Mouse (Mus musculus) c-Kit-positive CD71-positive TER-119-positive erythroid progenitor cells, embryonic 14.5 days (primary cell): ENCODE measurements around the gene Lix1l.

Source experiments
- DNase-seq: peaks from one replicate; pipeline ENCODE4 v3.0.0-alpha.2; 2013; ENCODE audit warnings: low spot score

The Lix1l gene

DNA sequence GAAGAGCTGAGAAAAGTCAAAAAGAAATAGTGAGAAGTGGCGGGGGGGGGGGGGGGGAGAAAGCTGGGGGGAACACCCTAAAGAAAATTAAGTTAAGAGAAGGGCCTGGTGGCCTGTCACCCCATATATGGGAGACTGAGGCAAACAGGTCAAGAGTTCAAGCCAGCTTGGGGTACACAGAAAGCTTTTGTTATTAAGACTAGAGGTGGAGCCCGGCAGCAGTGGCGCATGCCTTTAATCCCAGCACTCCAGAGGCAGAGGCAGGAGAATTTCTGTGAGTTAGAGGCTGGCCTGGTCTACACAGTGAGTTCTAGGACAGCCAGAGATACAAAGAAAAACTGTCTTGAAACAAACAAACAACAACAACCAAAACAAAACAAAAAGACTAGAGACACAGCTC, 35.8 kb upstream of the Lix1l start:
- no peak for DNase-seq

DNA sequence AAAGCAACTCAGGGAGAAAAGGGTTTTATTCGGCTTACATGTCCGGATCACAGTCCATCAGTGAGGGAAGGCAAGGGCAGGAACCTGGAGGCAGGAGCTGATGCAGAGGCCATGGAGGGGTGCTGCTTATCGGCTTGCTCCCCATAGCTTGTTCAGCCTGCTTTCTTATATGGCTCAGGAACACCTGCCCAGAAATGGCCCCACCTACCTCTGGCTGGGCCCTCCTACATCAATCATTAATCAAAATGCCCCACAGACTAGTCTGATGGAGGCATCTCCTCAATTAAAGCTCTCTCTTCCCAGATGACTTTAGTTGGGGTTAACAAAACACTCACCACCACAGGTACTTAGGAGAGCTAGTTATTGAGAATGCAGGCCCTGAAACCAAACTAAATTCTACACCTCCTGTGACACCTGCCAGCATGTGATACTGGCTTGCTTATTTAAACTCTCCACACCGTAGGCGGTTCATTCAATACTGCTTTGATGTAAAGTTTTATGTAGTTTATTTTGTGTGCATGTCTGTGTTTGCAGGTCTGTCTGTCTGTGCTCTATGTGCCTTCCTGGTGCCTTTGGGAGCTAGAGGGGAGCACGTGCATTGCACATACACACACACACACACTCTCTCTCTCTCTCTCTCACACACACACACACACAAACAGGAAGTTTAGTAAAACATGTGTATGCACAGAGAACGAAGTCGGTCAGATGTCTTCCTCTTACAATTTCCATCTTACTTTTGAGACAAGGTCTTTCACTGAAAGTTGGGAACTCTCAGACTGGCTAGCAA, 34.1 kb upstream of the Lix1l start:
- no peak for DNase-seq

DNA sequence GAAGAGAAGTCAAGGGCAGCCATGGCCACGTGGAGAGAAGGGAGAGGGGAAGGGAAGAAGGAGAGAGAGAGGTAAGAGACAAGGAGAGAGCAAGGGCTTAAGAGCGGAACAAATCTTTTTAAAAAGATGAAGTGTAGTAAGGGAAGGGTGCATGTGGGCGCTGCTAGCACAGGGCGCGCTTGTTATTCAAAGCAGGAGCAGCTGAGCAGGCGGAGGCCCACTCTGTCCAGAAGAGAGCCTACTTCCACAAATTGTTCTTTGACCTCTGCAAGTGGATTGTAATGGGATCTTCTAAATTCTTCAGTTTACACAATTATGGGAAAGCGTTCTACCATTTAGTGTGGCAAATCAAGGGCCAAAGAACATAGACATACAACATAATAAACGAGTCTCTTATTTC, 32.3 kb upstream of the Lix1l start:
- no peak for DNase-seq

DNA sequence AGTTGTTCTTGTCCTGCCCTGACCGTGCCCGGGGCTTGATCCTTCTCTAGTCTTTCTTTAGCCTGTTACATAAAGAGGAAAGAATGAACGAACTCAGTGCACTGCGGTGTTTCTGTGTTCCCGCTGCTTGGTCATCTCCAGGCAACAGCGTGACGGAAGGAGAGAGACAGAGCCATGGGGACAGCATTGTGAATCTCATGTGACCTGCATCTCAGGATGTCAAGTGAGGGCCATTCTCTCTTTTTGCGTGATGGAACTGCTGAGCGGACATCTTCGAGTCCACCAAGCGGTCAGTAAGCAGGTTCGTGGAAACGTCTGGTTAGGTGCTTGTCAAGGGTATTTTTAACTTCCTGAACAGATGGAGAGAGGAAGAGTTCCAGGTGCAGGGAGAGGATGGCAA, 31.4 kb upstream of the Lix1l start:
- no peak for DNase-seq

DNA sequence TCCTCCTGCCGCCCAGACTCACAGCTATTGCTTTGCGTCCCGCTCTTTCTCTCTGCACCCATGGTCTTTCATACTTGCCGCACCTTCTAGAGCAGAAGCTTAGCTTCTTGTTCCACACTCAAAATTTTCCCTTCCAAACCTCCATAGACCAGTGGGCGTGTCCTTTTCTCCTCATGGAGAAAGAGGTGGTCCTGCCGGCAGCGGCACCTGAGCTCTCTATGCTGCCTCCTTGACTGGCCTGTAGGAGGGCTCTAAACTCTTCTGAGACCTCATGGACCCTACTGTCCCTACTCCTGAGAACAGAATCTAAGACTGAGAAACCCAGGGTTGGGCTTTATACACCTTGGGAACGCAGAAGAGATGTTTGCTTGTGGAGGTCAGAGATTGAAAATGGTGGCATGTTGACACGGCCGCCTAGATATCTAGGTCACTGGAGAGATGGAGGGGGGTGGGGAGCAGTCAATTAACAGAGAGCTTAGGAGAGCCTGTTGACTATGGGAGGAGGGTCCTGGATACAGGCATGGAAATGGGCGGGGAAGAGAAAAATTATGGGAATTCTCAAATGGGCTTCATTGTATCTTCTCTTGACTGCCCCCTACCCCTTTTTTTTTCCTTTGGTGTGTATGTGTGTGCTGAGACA, 30.9 kb upstream of the Lix1l start:
- DNase-seq = no peak

DNA sequence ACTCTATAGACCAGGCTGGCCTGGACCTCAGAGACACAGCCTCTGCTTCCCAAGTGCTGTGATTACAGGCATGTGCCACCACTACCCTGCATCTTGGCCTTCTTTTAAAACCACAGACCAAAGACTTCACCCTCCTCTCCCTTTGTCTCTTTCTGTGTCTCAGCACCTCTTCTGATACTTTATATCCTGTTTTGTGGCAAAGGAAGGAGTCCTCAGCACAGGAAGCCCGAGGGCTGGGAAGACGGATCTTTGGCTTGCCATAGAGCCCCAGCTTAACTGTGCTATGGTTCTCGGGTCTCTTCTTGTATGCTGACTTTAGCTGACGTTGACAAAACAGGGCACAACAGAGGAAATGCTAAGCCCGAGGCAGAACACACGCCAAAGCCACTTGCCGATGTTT, 30.3 kb upstream of the Lix1l start:
- no peak for DNase-seq

DNA sequence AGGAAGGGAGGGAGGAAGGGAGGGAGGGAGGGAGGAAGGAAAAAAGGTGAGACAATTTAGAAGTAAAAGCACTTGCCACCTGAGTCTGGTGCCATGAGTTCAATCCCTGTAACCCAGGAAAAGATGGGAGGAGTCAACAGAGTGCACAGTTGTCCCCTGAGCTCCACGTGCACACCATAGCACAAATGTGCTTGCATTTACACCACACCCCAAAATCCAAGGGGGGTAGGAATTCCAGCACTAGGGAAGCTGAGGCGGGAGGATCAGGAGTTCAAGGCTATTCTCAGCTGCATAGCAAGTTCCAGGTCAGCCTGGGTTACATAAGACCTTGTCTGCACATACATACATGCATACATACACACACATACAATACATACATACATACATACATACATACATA, 29.6 kb upstream of the Lix1l start:
- no peak for DNase-seq

DNA sequence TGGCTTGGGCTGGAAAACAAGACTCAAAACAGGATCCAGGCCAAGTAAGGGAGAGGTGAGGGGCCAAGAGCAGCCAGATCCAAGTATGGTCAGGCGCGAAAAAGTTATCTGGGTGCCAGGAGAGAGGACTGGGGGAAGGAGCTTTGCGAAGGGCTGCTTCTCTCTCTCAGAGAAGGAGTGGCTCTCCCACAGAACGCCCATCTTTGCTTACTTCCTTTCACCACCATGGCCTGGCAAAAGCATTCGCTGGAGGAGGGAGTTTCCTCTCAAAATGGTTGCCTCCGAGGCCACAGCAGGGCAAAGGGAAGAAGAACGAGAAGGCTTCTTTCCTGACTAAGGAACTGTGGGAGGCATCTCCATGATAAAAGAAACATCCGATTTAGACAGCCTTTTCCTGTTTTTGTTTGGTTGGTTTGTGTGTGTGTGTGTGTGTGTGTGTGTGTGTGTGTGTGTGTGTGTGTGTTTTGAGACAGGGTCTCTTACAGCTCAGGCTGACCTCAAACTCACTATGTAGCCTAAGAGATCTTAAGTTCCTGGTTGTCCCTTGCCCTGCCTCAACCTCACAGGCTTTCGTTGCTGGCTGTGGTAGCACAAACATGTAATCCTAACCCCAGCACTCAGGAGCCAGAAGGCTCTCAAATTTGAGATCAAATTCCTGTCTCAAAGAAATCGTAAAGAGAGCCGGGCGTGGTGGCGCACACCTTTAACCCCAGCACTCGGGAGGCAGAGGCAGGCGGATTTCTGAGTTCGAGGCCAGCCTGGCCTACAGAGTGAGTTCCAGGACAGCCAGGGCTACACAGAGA, 28.9 kb upstream of the Lix1l start:
- DNase-seq = no peak

DNA sequence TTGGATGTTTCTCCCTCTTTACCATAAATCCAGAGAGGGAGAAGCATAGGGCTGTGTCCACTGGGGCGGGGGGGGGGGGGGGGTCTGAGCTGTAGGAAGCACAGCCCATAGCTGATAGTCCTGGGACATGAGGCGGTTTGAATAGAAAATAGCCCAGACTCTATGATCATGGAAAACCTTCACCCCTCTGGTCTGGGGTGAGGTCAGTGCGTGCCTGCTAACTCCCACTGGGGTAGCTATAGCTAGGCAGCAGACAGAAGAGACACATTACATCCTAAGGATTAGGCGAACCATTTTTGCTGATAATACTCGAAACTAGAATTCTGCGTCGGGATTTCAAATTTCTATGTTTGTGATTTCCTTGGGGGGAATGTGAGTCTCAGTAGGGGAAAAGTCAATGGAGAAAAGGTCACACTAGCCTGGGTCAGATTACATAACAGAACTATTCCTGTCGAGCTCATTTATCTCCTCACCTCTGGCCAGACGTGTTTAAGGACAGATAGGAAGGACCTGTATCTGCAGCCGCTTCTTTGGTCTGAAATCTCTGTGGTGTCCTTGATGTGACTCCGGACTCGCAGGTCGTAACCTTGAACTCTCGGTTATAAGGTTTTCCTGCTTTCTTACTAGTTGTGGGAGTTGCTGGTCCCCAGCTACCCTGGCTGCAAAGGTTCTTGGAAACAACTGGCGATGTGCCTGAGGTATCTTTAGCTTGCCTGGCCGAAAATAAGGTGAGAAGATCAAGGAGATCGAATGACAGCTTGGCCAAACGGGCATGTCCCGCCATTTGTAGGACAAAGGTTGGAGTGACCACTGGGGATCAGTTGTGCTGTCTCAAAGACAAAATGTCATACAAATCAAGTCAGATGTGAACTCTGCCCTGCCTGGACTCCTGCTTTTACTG, 27.1 kb upstream of the Lix1l start:
- DNase-seq = no peak

DNA sequence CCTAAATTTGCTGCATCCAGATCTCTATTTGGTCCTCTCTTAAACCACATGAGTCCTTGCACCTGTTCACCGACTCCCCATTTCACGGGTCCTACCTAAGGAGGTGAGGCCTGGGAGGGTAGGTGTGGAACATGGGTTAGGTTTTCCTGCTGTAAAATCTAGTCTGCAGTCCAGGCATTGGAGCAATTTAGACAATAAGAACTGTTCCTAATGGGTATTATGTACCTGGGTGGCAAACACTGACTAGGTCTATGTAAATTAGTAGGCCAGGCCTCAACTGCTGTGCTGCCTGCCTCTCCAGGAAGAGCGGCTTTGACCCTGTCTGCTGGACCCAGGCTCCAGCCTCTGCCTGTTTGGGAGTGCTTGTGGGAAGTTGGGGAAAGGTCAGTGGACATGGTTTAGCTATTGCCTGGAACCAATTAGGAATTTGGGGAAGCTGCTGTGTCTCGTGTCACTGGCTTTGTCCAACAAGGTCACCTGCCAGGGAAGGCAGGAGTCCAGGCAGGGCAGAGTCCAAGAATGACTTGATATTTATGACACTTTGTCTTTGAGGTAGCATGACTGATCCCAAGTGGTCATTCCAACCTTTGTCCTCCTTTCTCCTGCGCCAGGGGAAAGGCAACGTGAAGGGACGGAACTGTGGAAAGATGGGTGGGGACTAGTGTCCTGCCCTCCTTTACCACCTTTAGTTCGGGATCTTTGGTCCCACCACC, 25.5 kb upstream of the Lix1l start:
- no peak for DNase-seq

DNA sequence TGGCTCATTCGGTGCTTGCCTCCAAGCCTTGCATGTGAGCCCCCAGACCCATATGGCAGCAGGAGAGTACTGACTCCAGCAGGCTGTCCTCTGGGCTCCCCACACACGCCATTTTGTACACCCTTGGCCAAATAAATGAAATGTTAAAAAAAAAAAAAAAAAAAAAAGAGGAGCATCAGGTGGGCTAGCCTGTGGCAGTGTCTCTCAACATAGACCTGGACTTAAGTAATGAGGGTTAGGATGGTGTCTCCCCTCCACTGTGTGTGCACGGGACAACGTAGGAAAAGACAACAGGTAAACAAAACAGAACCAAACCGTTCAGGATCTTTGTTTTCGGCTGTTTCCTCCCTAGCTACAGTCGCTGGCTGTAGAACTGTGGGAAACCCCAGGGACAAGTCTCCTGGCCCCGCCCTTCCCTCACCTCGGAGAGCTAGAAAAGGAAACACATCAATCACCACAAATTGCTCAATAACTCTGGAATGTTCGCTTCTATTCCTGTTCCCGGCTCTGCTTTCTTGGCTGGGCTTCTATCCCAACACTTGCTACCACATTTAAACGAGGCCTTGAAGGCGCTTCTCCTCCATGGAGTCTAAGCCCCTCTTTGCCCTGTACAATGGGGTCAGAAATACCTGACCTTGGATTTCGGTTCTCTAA, 24.8 kb upstream of the Lix1l start:
- peak; percentile 46 for DNase-seq

DNA sequence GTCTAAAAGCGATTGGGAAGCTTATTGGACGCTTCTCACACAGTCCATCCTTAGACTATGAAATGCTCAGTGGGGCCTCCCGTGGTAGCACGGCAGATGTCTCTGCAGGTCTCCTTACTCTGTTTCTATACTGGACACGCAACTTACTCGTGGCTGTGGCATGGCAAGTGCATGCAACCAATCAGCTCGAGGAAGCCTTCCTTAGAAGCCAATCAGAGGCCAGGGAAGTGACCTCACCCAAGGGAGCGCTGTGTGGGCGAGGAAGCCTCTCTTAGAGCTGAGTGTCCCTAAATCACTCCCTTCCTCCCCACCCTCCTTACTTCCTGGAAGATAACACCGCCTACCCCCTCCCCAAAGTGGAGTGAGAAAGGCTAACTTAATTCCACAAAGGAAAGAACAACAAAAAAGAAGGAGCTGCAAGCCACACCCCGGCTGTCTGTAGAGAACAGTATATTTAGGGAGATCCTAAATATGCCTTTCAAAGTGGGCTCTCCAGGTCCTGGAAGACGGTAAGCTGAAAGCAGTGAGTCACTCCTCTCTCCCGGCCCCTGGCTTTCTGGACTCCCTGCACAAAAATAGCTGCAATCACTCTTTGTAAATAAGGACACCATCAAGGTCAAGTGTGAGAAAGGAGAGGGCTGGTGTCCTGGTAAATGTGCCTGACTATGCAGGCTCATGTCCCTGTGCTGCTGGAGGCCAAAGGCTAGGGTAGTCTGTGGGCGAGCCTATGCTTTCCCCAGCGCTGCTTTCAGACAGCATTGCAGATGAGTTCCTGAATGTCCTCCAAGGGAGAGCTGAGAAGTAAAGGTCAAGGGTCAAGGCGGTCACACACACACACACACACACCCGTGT, 24.0 kb upstream of the Lix1l start, which contains the start of gene Gm16253:
Gene Gm16253 (plus strand): TSS at position 295 of the 852 bp plus-strand sequence.
- DNase-seq = peak; percentile 90

DNA sequence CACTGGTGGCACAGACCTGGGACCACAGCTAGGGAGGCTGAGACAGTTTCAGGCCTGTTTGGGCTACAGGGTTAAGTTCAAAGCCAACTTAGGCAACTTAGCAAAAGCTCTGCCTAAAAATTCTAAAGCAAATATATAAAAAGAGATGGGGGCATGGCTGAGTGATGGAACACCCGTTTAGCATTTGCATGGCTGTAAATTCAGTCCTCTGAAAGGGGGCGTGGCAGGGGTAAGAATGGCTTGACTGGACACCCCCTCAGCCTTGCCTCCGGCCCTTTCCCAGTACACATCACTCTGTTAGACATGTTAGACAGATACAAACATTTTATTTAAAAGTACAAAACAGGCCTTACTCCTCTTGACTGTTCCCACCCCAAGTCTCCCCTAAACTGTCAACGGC, 23.4 kb upstream of the Lix1l start:
- no peak for DNase-seq

DNA sequence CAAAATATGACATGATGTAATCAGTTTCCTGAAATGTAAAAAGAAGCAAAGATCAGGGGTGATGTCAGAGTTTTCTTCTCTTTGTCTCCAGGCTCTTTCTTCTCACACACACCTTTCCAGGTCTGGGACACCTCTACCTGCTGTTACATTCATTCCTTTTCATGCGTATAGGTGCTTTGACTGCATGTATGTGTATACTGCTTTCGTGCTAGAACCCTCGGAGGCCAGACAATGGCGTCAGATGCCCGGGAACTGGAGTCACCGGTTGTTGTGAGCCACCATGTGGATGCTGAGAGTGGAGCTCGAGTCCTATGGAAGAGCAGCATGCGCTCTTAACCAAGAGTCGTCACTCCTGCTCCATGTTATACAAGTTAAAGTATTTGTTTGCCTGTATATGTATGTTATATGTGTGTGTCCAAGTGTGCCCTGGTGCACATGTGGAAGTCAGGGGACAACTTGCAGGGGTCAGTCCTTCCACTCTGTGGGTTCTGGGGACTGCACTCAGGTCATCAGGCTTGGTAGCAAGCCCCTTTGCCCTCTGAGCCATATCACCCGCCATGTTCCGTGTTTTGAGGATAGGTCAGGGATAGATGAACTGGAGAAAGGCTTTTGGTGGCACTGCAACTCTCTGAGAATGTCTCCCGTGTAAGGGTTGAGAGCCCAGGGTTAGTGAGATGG, 22.2 kb upstream of the Lix1l start:
- no peak for DNase-seq

DNA sequence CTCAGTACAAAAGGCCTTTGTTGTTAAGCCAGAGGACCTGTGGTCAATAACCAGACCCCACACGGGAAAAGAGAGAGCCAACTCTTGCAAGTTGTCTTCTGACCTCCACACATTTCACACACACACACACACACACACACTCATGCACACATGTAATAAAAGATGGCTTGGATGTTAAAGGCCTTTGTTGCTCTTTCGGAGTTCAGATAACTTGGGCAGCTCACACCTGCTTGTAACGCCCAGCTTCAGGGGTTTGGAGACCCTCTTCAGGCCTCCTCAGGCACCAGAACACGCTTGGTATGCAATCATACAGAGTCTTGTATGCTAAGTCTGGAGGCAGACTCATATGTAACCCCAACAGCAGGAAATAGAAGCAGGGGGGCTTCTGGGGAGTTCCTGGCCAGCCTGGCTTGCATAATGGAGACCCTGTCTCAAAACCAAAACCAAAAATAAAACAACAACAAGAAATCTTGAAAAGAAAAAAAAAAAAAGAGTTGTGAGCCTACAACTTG, 21.7 kb upstream of the Lix1l start:
- DNase-seq = no peak

DNA sequence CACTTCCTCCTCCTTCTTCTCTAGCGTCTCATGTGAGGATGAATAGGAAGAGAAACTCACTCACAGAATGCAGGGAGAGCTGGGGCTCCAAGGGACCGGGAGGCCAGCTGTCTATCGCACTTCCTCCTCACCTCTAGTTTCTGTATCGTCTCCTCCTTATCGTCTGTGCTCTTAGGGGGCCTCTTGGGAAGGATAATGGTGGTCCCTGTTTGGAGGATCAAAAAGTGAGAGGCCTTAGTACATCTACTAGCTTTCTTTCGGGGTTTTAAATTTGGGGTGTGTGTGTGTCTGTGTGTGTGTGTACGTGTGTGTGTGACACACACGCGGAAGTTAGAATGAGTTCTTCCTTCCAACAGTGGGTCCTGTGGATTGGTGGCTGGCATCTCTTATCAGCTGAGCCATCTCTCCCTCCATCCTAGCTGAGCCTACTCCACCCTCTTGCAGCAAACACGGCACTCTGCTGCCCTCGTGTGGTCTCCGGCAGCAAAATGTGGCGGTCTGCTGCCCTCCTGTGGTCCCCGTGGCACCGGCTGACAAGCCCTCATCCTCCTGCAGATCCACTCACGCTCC, 21.0 kb upstream of the Lix1l start:
- DNase-seq = peak; percentile 92

DNA sequence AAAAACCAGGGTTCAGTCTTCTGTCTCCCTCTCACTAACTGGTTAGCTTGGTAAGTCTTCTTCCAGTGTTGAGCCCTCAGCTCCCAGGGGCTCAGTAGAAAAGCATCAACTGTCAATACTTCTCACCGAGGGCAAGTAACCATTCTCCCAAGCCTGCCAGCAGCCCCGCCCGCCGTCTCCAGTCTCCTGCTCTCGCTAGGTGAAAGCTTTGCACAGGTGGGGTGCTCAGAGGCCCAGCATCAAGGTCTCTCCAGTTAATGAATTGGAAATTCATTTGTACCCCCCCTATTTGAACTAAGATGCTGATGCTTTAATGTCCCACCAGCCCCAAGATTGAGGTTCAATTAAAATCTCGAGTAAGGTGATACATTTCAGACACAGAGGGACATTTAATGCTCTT, 19.8 kb upstream of the Lix1l start:
- no peak for DNase-seq

DNA sequence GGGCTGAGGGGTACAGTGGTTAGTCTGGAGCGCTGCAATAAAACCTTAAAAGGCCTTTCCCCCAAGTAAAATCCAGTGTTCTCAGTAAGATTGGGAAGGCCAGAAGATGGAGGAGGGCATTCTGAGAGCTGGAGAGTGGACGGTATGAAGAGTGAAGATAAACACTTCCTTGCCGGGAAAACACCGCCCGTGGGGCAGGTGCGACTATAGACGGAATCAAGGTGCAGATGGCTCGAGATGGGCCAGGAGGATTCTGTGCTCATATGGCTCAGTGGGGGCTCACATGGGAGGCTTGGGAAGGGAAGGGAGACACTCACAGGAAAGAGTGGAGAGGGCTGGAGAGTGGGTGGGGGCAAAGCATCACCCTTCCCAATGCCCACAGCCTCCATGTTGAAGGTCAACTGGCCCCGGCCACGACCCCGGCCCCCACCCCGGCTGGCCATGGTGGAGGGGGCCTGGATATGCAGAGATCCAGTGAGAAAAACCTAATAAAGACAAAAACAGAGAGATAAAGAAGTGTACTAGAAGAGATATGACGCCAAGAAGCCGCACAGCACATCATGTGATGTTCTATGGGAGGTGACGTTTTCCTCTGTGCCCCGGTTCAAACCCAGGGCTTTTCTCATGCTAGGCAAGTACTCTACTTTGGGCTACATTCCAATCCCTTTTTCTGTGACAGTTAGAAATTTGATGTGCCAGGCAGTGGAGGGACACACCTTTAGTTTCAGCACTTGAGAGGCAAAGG, 19.0 kb upstream of the Lix1l start:
- no peak for DNase-seq
